Mouse (Mus musculus) liver, embryonic 14.5 days (tissue): ENCODE measurements around the gene Casp2. TPM values are rescaled to one million over a fixed set of nuclear protein-coding genes. Genes with fewer than 3 reads are reported as not detected.

ENCODE experiments used
- ATAC-seq: fragments of 200-750 bp; cut with Nextera tagmentation; 2 replicates; pipeline ENCODE4 v1.8.0; 2017; ENCODE audit warnings: moderate number of reproducible peaks, mild to moderate bottlenecking, moderate library complexity; ENCODE audit not compliant: insufficient read depth
- DNase-seq, 3 experiments: peaks; one replicate each; pipeline ENCODE4 v3.0.0-alpha.2; 2012 to 2013; ENCODE audit warnings: low read depth in 3 of 3, low spot score in 3 of 3
- H3K27ac ChIP-seq: fragments of 300-500 bp; sonication (generic); 2 replicates; pipeline ENCODE4 v1.5.1; 2014; ENCODE audit warnings: moderate library complexity, mild to moderate bottlenecking, control low read depth, inconsistent platforms
- H3K27me3 ChIP-seq: fragments of 300-500 bp; sonication (generic); 2 replicates; pipeline ENCODE4 v1.6.1; 2014; ENCODE audit warnings: mild to moderate bottlenecking, low read length, moderate library complexity; ENCODE audit not compliant: control insufficient read depth, insufficient read depth
- H3K36me3 ChIP-seq: fragments of 300-500 bp; sonication (generic); replicated peaks from 2 replicates; pipeline ENCODE4 v1.6.1; 2014; ENCODE audit warnings: low read depth; ENCODE audit not compliant: control insufficient read depth, insufficient read depth
- H3K4me1 ChIP-seq, 2 experiments: fragments of 200-500 bp in 1 of 2; fragments of 300-500 bp in 1 of 2; sonication (generic) in 1 of 2; replicated peaks; 2 replicates each; pipeline ENCODE4 v1.6.1; 2012 to 2014; ENCODE audit warnings: antibody characterized with exemption in 1 of 2, inconsistent platforms in 1 of 2, low read length in 1 of 2; ENCODE audit not compliant: control insufficient read depth in 2 of 2, insufficient read depth in 2 of 2
- H3K4me2 ChIP-seq: fragments of 300-500 bp; sonication (generic); 2 replicates; pipeline ENCODE4 v1.6.1; 2014; ENCODE audit warnings: low read depth, mild to moderate bottlenecking, control low read depth, moderate library complexity
- H3K4me3 ChIP-seq, 2 experiments: fragments of 200-500 bp in 1 of 2; fragments of 300-500 bp in 1 of 2; sonication (generic) in 1 of 2; 2 replicates each; pipeline ENCODE4 v1.5.1; 2012 to 2014; ENCODE audit warnings: low read depth in 2 of 2, low read length in 2 of 2, mild to moderate bottlenecking in 2 of 2, control low read depth in 1 of 2, inconsistent platforms in 1 of 2, moderate library complexity in 1 of 2; ENCODE audit not compliant: insufficient read depth in 1 of 2
- H3K9ac ChIP-seq: fragments of 300-500 bp; sonication (generic); replicated peaks from 2 replicates; pipeline ENCODE4 v1.6.1; 2014; ENCODE audit warnings: mild to moderate bottlenecking, control low read depth, moderate library complexity
- H3K9me3 ChIP-seq: fragments of 300-500 bp; sonication (generic); 2 replicates; pipeline ENCODE4 v1.6.1; 2016; ENCODE audit warnings: low read length, mixed read lengths; ENCODE audit not compliant: control insufficient read depth
- CTCF ChIP-seq: IDR thresholded peaks from 2 replicates; pipeline ENCODE4 v1.5.1; 2016; ENCODE audit warnings: antibody characterized with exemption, low read depth, control low read depth
- EP300 ChIP-seq: IDR thresholded peaks from 2 replicates; pipeline ENCODE4 v1.6.1; 2016; ENCODE audit warnings: antibody characterized with exemption, low read depth
- WGBS: fragments of 180-500 bp; shearing (Covaris S2); extraction: QIAGEN DNeasy Blood & Tissue Kit; methylation state at CpG from one replicate; pipeline ENCODE4 v1.1.7; 2014; ENCODE audit not compliant: insufficient replicate concordance; 5-methylcytosine and 5-hydroxymethylcytosine counted together
- polyA plus RNA-seq, 2 experiments: library from polyadenylated mRNA; depleted of rRNA in 1 of 2; stranded (reverse) in 1 of 2; unstranded in 1 of 2; fragments of >200 nt; fragmentation: Nextera tagmentation in 1 of 2; extraction: Ambion mirVana in 1 of 2; gene quantifications; 2 replicates each; pipeline versions ENCODE4 v1.2.1 to v1.2.3; 2012 to 2014

The Casp2 gene
- polyA plus RNA-seq, 2 experiments: 21.9 to 26.1 TPM

GRCm38 (mm10) chr6:42229610-42230009 lies 35.2 kb upstream of the Casp2 start:
- Histone ChIP-seq H3K4me1 (no peaks in the 10 kb centered on the region), H3K27ac (no peak overlapping the region), H3K4me3 (no peak overlapping the region), H3K36me3 (no peaks in the 10 kb centered on the region), H3K9me3 (no peaks in the 10 kb centered on the region), H3K4me2 (no peak overlapping the region), H3K9ac (no peak overlapping the region), H3K27me3 (no peaks in the 10 kb centered on the region)
- DNase-seq (no peak), ATAC-seq (no peak)
- 52% methylated on average over 4 of the region's 4 CpGs for WGBS
- TF ChIP-seq EP300 (no peak), CTCF (no peak)

DNA sequence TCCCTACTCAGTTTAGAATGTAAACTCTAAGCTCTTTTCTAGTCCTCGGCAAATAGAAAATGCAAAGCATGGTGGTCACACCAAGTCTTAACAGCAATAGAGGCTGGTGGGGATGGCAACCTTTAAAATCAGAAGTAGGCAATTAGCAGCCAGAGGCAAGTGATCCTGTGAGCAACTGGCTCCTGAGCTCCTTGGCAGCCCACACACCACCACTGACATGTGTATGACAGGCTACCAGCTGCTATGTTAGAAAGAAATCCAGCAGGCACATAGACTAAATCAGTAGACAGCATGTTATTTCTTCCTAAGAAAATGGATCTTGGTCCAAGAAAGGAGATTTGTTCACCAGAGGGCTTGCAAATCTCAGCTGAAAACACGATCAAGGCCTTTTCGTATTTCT lies 33.6 kb upstream of the Casp2 start:
- TF ChIP-seq EP300: no peak
- no peak for TF ChIP-seq CTCF
- no peak for ATAC-seq
- WGBS: 77% methylated on average over 3 of the region's 3 CpGs

GRCm38 (mm10) chr6:42237276-42237805 lies 27.4 kb upstream of the Casp2 start:
- WGBS: 56% methylated on average over 6 of the region's 6 CpGs
- no peak for DNase-seq

More for the DNA sequence above, 33.6 kb upstream of the Casp2 start:
- no peaks in the 10 kb centered on the region for H3K36me3 ChIP-seq
- H3K4me2 ChIP-seq: no peak overlapping the region
- no peak overlapping the region for H3K4me3 ChIP-seq
- no peak overlapping the region for H3K27ac ChIP-seq
- H3K4me1 ChIP-seq: no peaks in the 10 kb centered on the region
- H3K9ac ChIP-seq: no peak overlapping the region
- no peaks in the 10 kb centered on the region for H3K27me3 ChIP-seq
- no peak for DNase-seq
- no peaks in the 10 kb centered on the region for H3K9me3 ChIP-seq

GRCm38 (mm10) chr6:42241311-42242045 lies 23.3 kb upstream of the Casp2 start:
- 61% methylated on average over 6 of the region's 6 CpGs for WGBS
- no peaks in the 10 kb centered on the region for H3K36me3 ChIP-seq
- no peak for DNase-seq
- H3K27me3 ChIP-seq: no peaks in the 10 kb centered on the region
- no peak overlapping the region for H3K27ac ChIP-seq
- no peak for ATAC-seq
- H3K9me3 ChIP-seq: no peaks in the 10 kb centered on the region
- TF ChIP-seq CTCF (no peak), EP300 (no peak)
- no peak overlapping the region for H3K9ac ChIP-seq
- no peak overlapping the region for H3K4me3 ChIP-seq
- peaks cover 7 to 8% of the 10 kb centered on the region in 2 experiments for H3K4me1 ChIP-seq
- H3K4me2 ChIP-seq: no peak overlapping the region

More at GRCm38 (mm10) chr6:42237276-42237805, 27.4 kb upstream of the Casp2 start:
- H3K36me3 ChIP-seq: no peaks in the 10 kb centered on the region
- no peak overlapping the region for H3K4me3 ChIP-seq
- no peak overlapping the region for H3K4me2 ChIP-seq
- no peaks in the 10 kb centered on the region for H3K4me1 ChIP-seq
- no peak for ATAC-seq
- TF ChIP-seq EP300 (no peak), CTCF (no peak)
- no peaks in the 10 kb centered on the region for H3K27me3 ChIP-seq
- no peak overlapping the region for H3K27ac ChIP-seq
- no peak overlapping the region for H3K9ac ChIP-seq
- no peaks in the 10 kb centered on the region for H3K9me3 ChIP-seq

GRCm38 (mm10) chr6:42245711-42246353 lies 19.0 kb upstream of the Casp2 start, which contains the start of gene Gstk1:
Gene Gstk1 (plus strand): TSS chr6:42245935.
- DNase-seq: peak; percentile 79 to 80 (median 79)
- Histone ChIP-seq H3K36me3 (no peaks in the 10 kb centered on the region), H3K27ac (no peak within 1 kb of the TSS), H3K4me1 (peaks cover 12 to 16% of the 10 kb centered on the region in 2 experiments), H3K9ac (peak within 1 kb of the TSS; percentile 53), H3K27me3 (no peaks in the 10 kb centered on the region), H3K9me3 (no peaks in the 10 kb centered on the region), H3K4me3 (peak within 1 kb of the TSS; percentile 40 to 56), H3K4me2 (peak within 1 kb of the TSS; percentile 87)
- TF ChIP-seq EP300 (no peak), CTCF (no peak)
- ATAC-seq: peak; percentile 100
- WGBS: 2% methylated on average over 28 of the region's 28 CpGs
